Mouse (Mus musculus): ENCODE results near the gene Btbd9.

DNA sequence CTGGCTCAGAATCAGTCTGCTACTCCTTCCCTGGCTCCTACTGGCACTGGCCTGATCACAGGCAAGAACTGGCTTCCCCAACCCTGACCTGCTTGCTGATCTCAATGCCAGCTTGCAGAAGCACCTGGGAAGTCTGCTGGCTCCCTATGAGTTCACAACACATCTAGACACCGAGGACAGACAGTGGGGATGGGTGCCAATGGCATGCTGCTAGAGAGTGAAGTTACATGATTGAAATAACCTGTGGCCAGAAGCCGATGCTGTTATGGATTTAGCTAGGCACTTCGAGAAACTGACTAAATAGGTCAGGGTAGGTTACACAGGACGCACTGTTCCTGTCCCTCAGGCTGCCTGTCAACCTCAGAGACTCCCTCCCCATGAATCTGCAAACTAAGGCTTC, 335.6 kb downstream of the Btbd9 start:
- TF ChIP-seq CTCF (conservative IDR thresholded peaks at IDR 0.05; ENCODE audit: insufficient read depth, insufficient read length, low read depth, low read length): no peak
- no peak for TF ChIP-seq POLR2A (IDR thresholded peaks at IDR 0.05; ENCODE audit: low read depth, low read length)
